Mouse (Mus musculus) adrenal gland, postnatal 25 days (tissue): Measurements from ENCODE around the gene Clec2g. TPM values are rescaled to one million over a fixed set of nuclear protein-coding genes. Genes with fewer than 3 reads are reported as not detected.

Experiments used
- DNase-seq: peaks from one replicate; pipeline ENCODE4 v3.0.0; 2021; ENCODE audit warnings: mixed read lengths
- microRNA-seq, 2 experiments: library from miRNA; unstranded; fragments of <30 nt; microRNA quantifications; one replicate each; pipeline ENCODE4 v1.2.0; 2021
- total RNA-seq: library from RNA; stranded (reverse); gene quantifications from 2 replicates; pipeline ENCODE4 v1.2.3, GENCODE M21; 2021

Gene Clec2g
- total RNA-seq, 1 experiment from 2014 or later: 2.0 TPM

DNA sequence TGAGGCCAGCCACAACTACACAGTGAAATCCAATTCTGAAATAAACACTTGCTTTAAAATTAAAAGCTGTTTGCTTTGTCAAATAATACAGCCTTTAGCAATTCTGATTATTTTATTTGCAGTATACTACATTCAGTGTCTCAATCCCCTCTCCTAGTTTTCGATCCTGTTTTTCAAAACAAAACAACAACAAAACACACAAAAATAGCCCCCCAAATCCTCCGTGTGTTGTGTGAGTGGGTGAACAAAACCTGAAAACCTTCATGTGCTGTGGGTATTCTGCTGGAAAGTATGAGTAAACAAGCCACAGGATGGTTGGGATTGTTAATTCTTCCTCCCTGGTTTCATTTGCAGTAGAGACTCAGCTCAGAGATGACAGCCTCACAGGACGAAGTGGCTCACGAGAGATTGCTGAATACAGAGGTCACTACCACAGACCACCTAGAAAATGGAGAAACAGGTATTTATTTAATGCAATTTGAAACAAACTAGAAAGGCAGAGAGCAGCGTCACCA lies 79.6 kb downstream of the Clec2g start:
- no peak for DNase-seq

GRCm38 (mm10) chr6:129014399-129014798 lies 80.2 kb downstream of the Clec2g start:
- no peak for DNase-seq

- no peak for DNase-seq
Measured at GRCm38 (mm10) chr6:129027451-129028248, 93.5 kb downstream of the Clec2g start.

DNA sequence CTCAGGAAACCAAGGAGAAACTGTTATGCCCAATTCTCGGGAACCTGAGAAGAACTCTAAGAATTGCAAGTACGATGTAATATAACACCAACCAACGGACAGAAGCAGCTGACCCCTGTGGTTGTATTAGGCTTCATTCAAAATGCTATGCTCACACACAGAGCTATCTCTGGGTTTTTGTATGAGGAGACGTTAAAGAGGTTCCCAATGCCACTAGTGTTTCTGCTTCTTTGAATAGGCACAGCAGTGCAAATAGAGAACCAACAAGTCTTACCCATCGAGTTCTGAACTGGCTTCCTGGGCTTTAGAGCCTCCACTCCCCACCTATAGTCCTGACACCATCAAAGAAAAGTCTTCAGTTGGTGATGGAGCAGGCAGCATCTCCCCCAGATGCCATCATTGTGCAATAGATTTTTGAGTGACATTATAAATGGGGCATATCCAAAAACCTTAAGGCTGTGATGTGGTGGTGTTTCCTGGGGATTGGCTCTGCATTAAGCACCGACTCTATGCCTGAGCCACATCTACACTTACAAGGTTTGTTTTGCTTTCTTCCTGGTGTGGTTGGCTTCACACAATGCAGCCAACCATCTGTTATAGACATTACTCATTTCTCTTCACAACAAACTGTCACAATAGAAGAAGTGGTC lies 96.1 kb downstream of the Clec2g start:
- no peak for DNase-seq

- no peak for DNase-seq
Measured at GRCm38 (mm10) chr6:129030964-129031363, 96.8 kb downstream of the Clec2g start.

DNA sequence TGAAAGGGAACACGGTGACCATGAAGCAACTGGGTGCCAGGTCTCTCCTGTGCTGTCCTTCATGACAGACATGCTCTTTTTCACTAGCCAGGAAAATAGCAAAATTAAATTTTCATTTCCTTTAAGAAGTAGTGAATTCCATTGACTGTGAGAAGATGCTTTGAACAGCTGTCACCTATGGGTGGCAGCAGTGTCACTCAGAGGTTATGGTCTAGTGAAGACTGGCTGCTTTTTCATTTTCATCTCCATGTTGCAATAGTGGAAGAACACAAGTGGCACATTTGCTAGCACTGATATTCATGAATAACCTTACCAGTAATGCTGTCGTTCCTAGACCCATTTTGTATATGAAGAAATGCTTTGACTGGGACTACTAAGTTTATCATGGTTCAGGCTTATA lies 99.2 kb downstream of the Clec2g start:
- no peak for DNase-seq

Small RNA genes within 50 kb of the gene (microRNA-seq; reads per million reads assigned to microRNA genes)
- gene Gm27336 (0 reads per million in 2 experiments), gene Mir7649 (0 reads per million in 2 experiments)

Other genes with a start within 250 kb of the Clec2g start
- not detected in 2 replicates for gene Klrb1, start 211.3 kb upstream of the Clec2g start, total RNA-seq
- gene Klrb1c, start 145.2 kb upstream of the Clec2g start, total RNA-seq: not detected in 2 replicates
- gene Gm44511, start 108.1 kb upstream of the Clec2g start, total RNA-seq: not detected in 2 replicates
- gene Klrb1b, start 108.0 kb upstream of the Clec2g start, total RNA-seq: not detected in 2 replicates
- not detected in 2 replicates for gene Clec2i, start 46.8 kb upstream of the Clec2g start, total RNA-seq
- gene BC035044, start 43.3 kb upstream of the Clec2g start, total RNA-seq: 0.18 TPM in 1 of 2 replicates, not detected in the other
- not detected in 2 replicates for gene Klrb1f, start 111.5 kb downstream of the Clec2g start, total RNA-seq
- not detected in 2 replicates for gene Clec2e, start 166.5 kb downstream of the Clec2g start, total RNA-seq
- gene Clec2d, start 246.2 kb downstream of the Clec2g start, total RNA-seq: 42.2 and 43.0 TPM in 2 replicates